Mouse (Mus musculus) thymus, adult 18-20 months (tissue): ENCODE measurements around the gene Atg5.

Experiments used
- DNase-seq, 2 experiments: peaks; one replicate each; pipeline ENCODE4 v3.0.0; 2022; ENCODE audit warnings: mixed read lengths in 2 of 2

Gene Atg5

GRCm38 (mm10) chr10:44392855-44393254, 124.7 kb downstream of the Atg5 start:
- no peak for DNase-seq

GRCm38 (mm10) chr10:44400119-44400518, 132.0 kb downstream of the Atg5 start:
- DNase-seq = no peak

GRCm38 (mm10) chr10:44400602-44401001, 132.4 kb downstream of the Atg5 start:
- no peak for DNase-seq

GRCm38 (mm10) chr10:44401600-44401999, 133.4 kb downstream of the Atg5 start:
- no peak for DNase-seq

- DNase-seq = no peak
These were observed 135.3 kb downstream of the Atg5 start for GRCm38 (mm10) chr10:44403415-44403814.

- DNase-seq = no peak
These were observed 140.9 kb downstream of the Atg5 start for GRCm38 (mm10) chr10:44409054-44409453.

- DNase-seq = no peak
These were observed 141.8 kb downstream of the Atg5 start for GRCm38 (mm10) chr10:44409958-44410357.
